Mouse (Mus musculus) heart, embryonic 14.5 days (tissue): Measurements from ENCODE around the gene Htr2b. TPM values are rescaled to one million over a fixed set of nuclear protein-coding genes. Genes with fewer than 3 reads are reported as not detected.

Experiments
- ATAC-seq: fragments of 200-750 bp; cut with Nextera tagmentation; 2 replicates; pipeline ENCODE4 v1.8.0; 2017; ENCODE audit warnings: low read depth, moderate TSS enrichment; ENCODE audit not compliant: insufficient number of reproducible peaks, insufficient read depth, low FRiP score
- H3K27ac ChIP-seq, 2 experiments: fragments of 200-500 bp in 1 of 2; fragments of 300-500 bp in 1 of 2; sonication (generic) in 1 of 2; replicated peaks in 1 of 2; 2 replicates each; pipeline ENCODE4 v1.5.1; 2012 to 2014; ENCODE audit warnings: low read depth in 2 of 2, low read length in 2 of 2, control low read depth in 1 of 2, mild to moderate bottlenecking in 1 of 2, mixed read lengths in 1 of 2; ENCODE audit not compliant: control insufficient read depth in 1 of 2, insufficient read depth in 1 of 2
- H3K27me3 ChIP-seq: fragments of 300-500 bp; sonication (generic); 2 replicates; pipeline ENCODE4 v1.6.1; 2014; ENCODE audit warnings: mild to moderate bottlenecking, low read length, control low read depth; ENCODE audit not compliant: control insufficient read depth, insufficient read depth
- H3K36me3 ChIP-seq: fragments of 300-500 bp; sonication (generic); 2 replicates; pipeline ENCODE4 v1.6.1; 2014; ENCODE audit warnings: mild to moderate bottlenecking, control low read depth, low read length, mixed read lengths; ENCODE audit not compliant: control insufficient read depth, insufficient read depth
- H3K4me1 ChIP-seq, 2 experiments: fragments of 200-500 bp in 1 of 2; fragments of 300-500 bp in 1 of 2; sonication (generic) in 1 of 2; 2 replicates each; pipeline ENCODE4 v1.6.1; 2012 to 2014; ENCODE audit warnings: low read length in 2 of 2, control low read depth in 1 of 2, mixed read lengths in 1 of 2; ENCODE audit not compliant: control insufficient read depth in 2 of 2, insufficient read depth in 2 of 2
- H3K4me2 ChIP-seq: fragments of 300-500 bp; sonication (generic); 2 replicates; pipeline ENCODE4 v1.6.1; 2014; ENCODE audit warnings: mild to moderate bottlenecking, low read length
- H3K4me3 ChIP-seq, 2 experiments: fragments of 200-500 bp in 1 of 2; fragments of 300-500 bp in 1 of 2; sonication (generic) in 1 of 2; 2 replicates each; pipeline ENCODE4 v1.5.1; 2012 to 2014; ENCODE audit warnings: low read length in 2 of 2, mild to moderate bottlenecking in 2 of 2, control low read depth in 1 of 2, low read depth in 1 of 2, moderate library complexity in 1 of 2; ENCODE audit not compliant: control insufficient read depth in 1 of 2, insufficient read depth in 1 of 2
- H3K9ac ChIP-seq: fragments of 300-500 bp; sonication (generic); 2 replicates; pipeline ENCODE4 v1.6.1; 2014; ENCODE audit warnings: mild to moderate bottlenecking, low read length
- H3K9me3 ChIP-seq: fragments of 300-500 bp; sonication (generic); 2 replicates; pipeline ENCODE4 v1.6.1; 2016; ENCODE audit warnings: low read length, control low read depth; ENCODE audit not compliant: control insufficient read depth
- WGBS: fragments of 180-500 bp; shearing (Covaris S2); extraction: QIAGEN DNeasy Blood & Tissue Kit; methylation state at CpG from one replicate; pipeline ENCODE4 v1.1.7; 2014; 5-methylcytosine and 5-hydroxymethylcytosine counted together
- polyA plus RNA-seq: library from polyadenylated mRNA; unstranded; fragments of >200 nt; fragmentation: Nextera tagmentation; extraction: Ambion mirVana; gene quantifications from 2 replicates; pipeline ENCODE4 v1.2.1, GENCODE M21; 2014

The Htr2b gene
- polyA plus RNA-seq, 1 experiment from 2014 or later: 0.39 TPM

DNA sequence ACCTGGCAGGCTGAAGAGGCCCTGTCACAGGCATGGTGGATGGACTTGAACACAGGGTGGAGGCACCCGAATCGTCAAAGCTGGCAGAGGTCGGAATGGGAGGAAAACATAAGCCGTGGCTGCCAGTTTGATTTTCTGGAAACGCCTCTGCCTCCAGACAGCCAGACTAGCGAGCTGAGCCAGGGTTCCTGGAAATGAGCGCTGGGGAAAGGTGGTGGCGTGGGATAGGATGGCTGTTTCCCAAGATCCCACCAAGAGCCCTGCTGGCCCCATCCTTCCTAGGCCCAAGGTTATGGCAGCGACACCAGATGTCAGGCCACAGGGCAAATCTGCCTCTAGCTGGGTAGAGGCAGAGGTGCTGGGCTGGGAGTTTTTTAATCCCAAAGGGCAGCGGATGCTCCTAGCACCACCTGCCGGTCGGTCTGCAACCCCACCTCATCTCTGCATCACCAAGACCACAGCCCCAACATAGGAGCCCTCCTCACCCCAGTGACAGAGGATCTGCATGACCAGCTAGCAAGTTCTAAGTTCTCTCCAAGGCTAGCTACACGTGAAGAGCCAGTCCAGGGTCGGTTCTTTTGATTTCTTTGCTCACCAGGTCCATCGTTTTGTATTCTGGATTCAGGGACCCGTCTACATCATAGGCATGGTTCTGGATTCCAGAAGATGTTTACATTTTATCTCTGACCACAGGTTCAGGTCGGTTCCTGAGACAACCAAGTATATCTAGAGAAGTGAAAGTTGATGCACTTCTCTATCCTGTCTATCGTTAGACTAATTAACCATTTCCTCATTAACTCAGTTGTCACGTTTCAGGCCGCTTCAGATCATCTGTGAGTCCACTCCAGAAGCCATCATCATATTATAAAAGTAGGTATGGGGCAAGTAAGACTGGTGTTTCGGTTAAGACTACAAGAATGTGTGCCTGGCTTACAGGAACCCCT is 32.5 kb upstream of the Htr2b start:
- H3K36me3 ChIP-seq: peaks cover 17% of the 10 kb centered on the region
- no peak for ATAC-seq

DNA sequence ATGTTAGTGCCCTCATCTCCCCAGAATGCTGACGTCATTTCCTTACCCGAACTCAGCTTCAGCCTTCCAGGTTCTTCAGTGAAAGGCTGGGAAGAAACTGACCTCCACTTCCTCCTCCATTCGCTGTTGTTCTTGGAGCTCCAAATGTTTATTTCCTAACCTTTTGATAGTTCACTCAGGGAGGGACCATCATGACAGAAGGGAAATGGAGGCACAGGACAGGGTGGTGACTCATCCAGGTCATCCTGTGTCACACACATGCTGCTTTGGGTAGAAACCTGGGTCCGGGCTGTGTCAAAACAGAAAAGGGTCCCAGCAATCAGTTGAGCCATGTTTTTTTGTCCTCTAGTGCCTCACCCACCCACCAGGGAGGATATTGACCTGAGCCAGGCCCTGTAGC is 31.4 kb upstream of the Htr2b start:
- no peaks in the 10 kb centered on the region for H3K9me3 ChIP-seq
- H3K4me3 ChIP-seq: no peak overlapping the region
- H3K27ac ChIP-seq: peak overlapping the region; percentile 63 to 67; a peak in 3 of 4 replicates
- WGBS: 62% methylated on average over 4 of the region's 4 CpGs
- H3K36me3 ChIP-seq: peaks cover 28% of the 10 kb centered on the region
- H3K27me3 ChIP-seq: no peaks in the 10 kb centered on the region
- ATAC-seq: peak; percentile 40; the same call in 1 of the 2 replicates
- H3K4me2 ChIP-seq: no peak overlapping the region
- H3K4me1 ChIP-seq: peaks cover 0 to 3% of the 10 kb centered on the region in 2 experiments; a peak in 1 of 4 replicates
- no peak overlapping the region for H3K9ac ChIP-seq

More for the DNA sequence above, 32.5 kb upstream of the Htr2b start:
- 76% methylated on average over 21 of the region's 21 CpGs for WGBS
- peak overlapping the region; percentile 29 to 67 for H3K27ac ChIP-seq
- H3K9ac ChIP-seq: no peak overlapping the region
- no peaks in the 10 kb centered on the region for H3K9me3 ChIP-seq
- no peak overlapping the region for H3K4me2 ChIP-seq
- no peaks in the 10 kb centered on the region for H3K27me3 ChIP-seq
- no peak overlapping the region for H3K4me3 ChIP-seq
- H3K4me1 ChIP-seq: peaks cover 0 to 3% of the 10 kb centered on the region in 2 experiments; a peak in 1 of 4 replicates

DNA sequence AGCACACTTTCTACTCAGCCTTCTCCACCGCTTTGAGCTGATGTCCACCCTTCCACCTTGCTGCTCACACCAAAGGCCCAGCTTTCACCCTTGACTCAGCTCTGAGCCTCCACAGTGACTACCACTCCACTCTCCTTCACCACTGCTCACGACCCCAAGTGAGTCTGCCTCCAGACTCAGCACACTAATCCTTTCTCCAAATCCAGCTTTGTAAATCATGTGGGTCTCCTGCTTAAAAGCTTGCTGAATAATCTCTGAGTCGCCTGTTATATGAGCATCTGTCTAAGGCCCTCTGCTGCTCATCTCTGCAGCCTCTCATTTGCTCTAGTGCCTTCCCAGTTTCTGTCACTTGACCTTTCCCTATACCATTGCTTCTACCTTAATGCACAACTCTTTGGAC is 29.3 kb upstream of the Htr2b start:
- no peaks in the 10 kb centered on the region for H3K9me3 ChIP-seq
- 73% methylated on average over 3 of the region's 3 CpGs for WGBS
- H3K27me3 ChIP-seq: no peaks in the 10 kb centered on the region
- H3K4me3 ChIP-seq: no peak overlapping the region
- H3K36me3 ChIP-seq: peaks cover 48% of the 10 kb centered on the region
- no peak overlapping the region for H3K4me2 ChIP-seq
- no peak for ATAC-seq
- no peak overlapping the region for H3K27ac ChIP-seq
- H3K4me1 ChIP-seq: peaks cover 0 to 3% of the 10 kb centered on the region in 2 experiments; a peak in 1 of 4 replicates
- H3K9ac ChIP-seq: no peak overlapping the region

DNA sequence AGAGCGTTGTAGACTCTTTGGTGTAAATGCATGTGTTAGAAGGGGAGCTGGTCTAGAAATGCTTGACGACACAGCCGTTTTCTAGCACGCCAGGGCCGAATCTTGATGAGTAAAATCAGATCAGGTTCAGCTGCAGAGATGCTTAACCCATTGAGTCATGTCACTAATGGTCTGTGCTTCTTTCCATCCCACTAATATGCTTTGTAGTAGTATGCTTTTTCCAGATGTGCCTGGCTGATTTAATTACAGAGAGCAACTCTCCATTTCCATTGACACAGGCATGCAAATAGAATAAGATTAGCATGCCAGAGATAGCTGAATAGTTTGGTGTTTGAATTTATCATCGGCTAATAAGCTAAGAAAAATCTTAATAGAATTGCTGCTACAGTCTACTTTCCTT is 23.5 kb upstream of the Htr2b start:
- Histone ChIP-seq H3K9me3 (no peaks in the 10 kb centered on the region), H3K36me3 (peaks cover 91% of the 10 kb centered on the region), H3K27ac (no peak overlapping the region), H3K4me3 (no peak overlapping the region), H3K27me3 (no peaks in the 10 kb centered on the region), H3K9ac (no peak overlapping the region), H3K4me2 (no peak overlapping the region), H3K4me1 (no peaks in the 10 kb centered on the region)
- no peak for ATAC-seq
- WGBS: 90% methylated on average over 6 of the region's 6 CpGs

DNA sequence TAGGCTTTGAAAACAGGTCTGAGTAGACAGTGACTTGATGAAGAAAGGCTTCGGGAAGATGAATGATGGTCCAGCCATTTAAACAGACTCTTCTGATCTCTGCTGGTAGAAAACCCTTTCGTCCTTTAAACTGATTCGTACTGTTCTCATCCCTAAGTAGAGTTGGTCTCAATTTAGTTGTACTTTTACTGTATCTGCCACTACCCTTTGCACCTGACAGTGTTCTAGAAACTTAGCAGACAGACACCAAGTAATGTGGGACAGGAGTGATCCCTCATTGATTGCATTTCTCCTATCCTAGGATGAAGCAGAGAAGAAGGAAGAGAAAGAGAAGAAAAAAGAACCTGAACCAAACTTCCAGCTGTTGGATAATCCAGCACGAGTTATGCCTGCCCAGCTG is 21.6 kb upstream of the Htr2b start, which contains the start of gene Gm21972:
Gm21972 (plus strand) TSS at position 301 of the 400 bp plus-strand sequence.
- Histone ChIP-seq H3K4me1 (no peaks in the 10 kb centered on the region), H3K9ac (no peak within 1 kb of the TSS), H3K4me3 (no peak within 1 kb of the TSS), H3K9me3 (no peaks in the 10 kb centered on the region), H3K27me3 (no peaks in the 10 kb centered on the region), H3K27ac (no peak within 1 kb of the TSS), H3K4me2 (no peak within 1 kb of the TSS), H3K36me3 (peaks cover 93% of the 10 kb centered on the region)
- 95% methylated on average over 4 of the region's 4 CpGs for WGBS
- ATAC-seq: no peak

DNA sequence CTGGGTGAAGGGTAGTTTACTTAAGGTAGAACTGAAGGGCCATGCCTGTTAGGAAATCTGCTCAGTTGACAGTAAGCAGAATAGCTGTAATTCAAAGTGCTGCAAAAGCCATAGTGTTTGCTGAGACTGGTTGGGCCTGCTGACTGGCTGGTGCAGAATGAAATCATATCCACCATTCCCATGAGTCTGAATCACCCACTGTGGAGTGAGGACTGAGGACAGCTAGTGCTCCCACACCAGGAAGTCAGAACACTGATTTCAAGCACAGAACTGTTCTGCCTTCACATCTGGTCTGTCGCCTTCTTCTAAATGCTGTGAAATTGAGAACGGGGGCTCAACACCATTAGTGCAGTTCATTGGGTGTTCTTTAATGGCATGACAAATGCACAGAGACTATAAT is 14.3 kb upstream of the Htr2b start:
- peaks cover 96% of the 10 kb centered on the region for H3K36me3 ChIP-seq
- no peak overlapping the region for H3K27ac ChIP-seq
- no peaks in the 10 kb centered on the region for H3K4me1 ChIP-seq
- H3K9me3 ChIP-seq: no peaks in the 10 kb centered on the region
- H3K4me2 ChIP-seq: no peak overlapping the region
- no peak overlapping the region for H3K9ac ChIP-seq
- 96% methylated on average over 2 of the region's 2 CpGs for WGBS
- H3K4me3 ChIP-seq: no peak overlapping the region
- ATAC-seq: no peak
- H3K27me3 ChIP-seq: no peaks in the 10 kb centered on the region

DNA sequence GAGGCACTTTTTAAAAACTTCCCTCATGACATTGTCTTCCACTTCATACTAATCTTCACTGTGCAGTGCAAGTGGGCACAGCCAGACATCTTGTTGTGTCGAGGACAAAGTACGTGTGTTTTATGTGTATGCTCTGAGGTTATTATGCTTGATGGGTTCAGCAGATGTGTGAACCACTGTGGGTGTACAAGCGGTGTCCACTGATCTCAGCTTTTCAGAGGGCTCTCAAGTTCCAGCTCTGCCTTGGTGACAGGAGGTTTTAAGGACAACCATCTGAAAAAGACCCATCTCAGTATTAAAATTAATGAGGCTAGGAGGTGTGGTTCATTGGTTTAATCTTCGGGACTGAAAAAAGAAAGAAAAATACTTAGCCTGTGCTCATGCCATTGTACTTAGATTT is 7.8 kb upstream of the Htr2b start:
- Histone ChIP-seq H3K27me3 (no peaks in the 10 kb centered on the region), H3K9me3 (no peaks in the 10 kb centered on the region), H3K4me3 (no peak overlapping the region), H3K4me2 (no peak overlapping the region), H3K9ac (no peak overlapping the region), H3K36me3 (peaks cover 79% of the 10 kb centered on the region), H3K4me1 (no peaks in the 10 kb centered on the region), H3K27ac (no peak overlapping the region)
- WGBS: 87% methylated on average over 4 of the region's 4 CpGs
- ATAC-seq: no peak
